Mouse (Mus musculus): ENCODE measurements around the gene Prkar2a. TPM values are rescaled to one million over a fixed set of nuclear protein-coding genes. Genes with fewer than 3 reads are reported as not detected.

Prkar2a gene
- polyA plus RNA-seq, 1 experiment from 2014 or later = 57.3 TPM

DNA sequence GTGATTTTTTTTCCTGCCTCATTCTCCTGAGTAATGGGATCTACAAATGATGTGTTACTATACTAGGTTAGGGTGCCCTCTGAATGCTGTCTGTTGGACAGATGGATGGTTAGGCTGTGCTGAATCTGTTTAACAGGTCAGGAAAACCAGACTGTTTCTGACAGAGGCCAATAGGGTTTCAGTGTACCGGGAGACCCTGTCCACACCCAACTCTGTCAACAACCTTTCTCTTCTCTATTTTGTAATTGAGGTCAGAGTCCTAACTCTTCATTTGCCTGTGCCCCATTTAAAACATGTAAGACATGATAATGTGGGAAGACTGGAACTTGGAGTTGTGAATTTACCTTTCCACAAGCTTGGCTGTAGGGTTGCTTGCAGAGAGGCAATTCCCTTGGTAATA is 879 bp downstream of the Prkar2a start:
- ATAC-seq = no peak
- Histone ChIP-seq H3K27ac (ENCODE audit: low read length) (peak overlapping the region; percentile 84; the same call in 1 of the 2 replicates), H3K9me3 (replicated peaks; ENCODE audit: control insufficient read depth, low read length, poor library complexity, severe bottlenecking) (no peaks in the 10 kb centered on the region), H3K4me3 (ENCODE audit: low read depth, low read length) (no peak overlapping the region), H3K4me1 (ENCODE audit: control insufficient read depth, insufficient read depth, low read length) (peaks cover 40% of the 10 kb centered on the region), H3K27me3 (ENCODE audit: control insufficient read depth, insufficient read depth, low read depth, low read length) (no peaks in the 10 kb centered on the region), H3K9ac (ENCODE audit: low read depth, low read length) (no peak overlapping the region), H3K4me2 (ENCODE audit: low read length) (no peak overlapping the region), H3K36me3 (ENCODE audit: control insufficient read depth, insufficient read depth, low read length) (no peaks in the 10 kb centered on the region)
- WGBS = 89% methylated on average over 1 of the region's 1 CpGs

DNA sequence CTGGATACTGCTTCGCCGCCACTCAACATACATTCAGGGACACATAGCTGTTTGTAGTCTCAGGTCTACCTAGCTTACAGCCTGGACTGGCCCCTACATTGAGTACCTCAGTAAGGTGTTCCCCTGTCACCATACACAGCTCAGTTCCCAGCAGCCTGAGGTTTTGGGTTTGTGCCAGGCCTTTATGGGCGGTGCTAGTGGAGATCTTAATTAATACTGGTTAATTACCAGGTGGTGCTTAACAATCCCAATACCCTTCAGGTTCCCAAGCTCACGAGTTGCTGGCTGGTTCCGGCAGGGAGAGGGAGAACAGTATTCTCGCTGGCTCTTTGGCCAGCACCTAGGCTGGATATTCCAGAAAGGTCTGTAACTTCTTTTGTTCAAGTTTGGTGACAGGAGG is 1.8 kb downstream of the Prkar2a start:
- H3K4me1 ChIP-seq (ENCODE audit: control insufficient read depth, insufficient read depth, low read length) = peaks cover 40% of the 10 kb centered on the region
- H3K36me3 ChIP-seq (ENCODE audit: control insufficient read depth, insufficient read depth, low read length) = no peaks in the 10 kb centered on the region
- H3K27me3 ChIP-seq (ENCODE audit: control insufficient read depth, insufficient read depth, low read depth, low read length) = no peaks in the 10 kb centered on the region
- WGBS = 90% methylated on average over 6 of the region's 6 CpGs
- H3K9ac ChIP-seq (ENCODE audit: low read depth, low read length) = no peak overlapping the region
- no peak for ATAC-seq
- H3K27ac ChIP-seq (ENCODE audit: low read length) = no peak overlapping the region
- H3K9me3 ChIP-seq (replicated peaks; ENCODE audit: control insufficient read depth, low read length, poor library complexity, severe bottlenecking) = no peaks in the 10 kb centered on the region
- H3K4me2 ChIP-seq (ENCODE audit: low read length) = no peak overlapping the region
- no peak overlapping the region for H3K4me3 ChIP-seq (ENCODE audit: low read depth, low read length)

DNA sequence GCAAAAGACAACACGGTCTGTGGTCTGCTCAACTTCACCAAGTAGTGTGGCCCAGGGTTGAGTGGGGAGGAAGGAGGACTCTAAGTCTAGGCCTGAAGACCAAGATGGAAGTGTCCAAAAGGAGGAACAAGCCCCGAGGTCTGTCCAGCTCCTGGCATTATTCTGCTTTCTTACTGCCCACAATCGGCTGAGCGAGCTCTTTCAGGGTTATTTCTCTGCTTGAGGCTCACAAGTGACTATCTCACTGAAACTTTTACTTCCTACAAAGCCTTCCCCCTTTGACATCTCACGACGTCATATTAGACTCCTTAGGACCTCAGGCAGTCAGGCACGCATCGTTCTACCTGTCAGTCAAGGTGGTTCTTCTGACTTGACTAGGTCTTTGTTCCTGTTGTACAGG is 2.3 kb downstream of the Prkar2a start:
- peak overlapping the region; percentile 92 for H3K4me2 ChIP-seq (ENCODE audit: low read length)
- peaks cover 40% of the 10 kb centered on the region for H3K4me1 ChIP-seq (ENCODE audit: control insufficient read depth, insufficient read depth, low read length)
- H3K27me3 ChIP-seq (ENCODE audit: control insufficient read depth, insufficient read depth, low read depth, low read length) = no peaks in the 10 kb centered on the region
- ATAC-seq = peak; percentile 11
- peak overlapping the region; percentile 92 for H3K4me3 ChIP-seq (ENCODE audit: low read depth, low read length)
- peak overlapping the region; percentile 90 for H3K27ac ChIP-seq (ENCODE audit: low read length)
- no peaks in the 10 kb centered on the region for H3K9me3 ChIP-seq (replicated peaks; ENCODE audit: control insufficient read depth, low read length, poor library complexity, severe bottlenecking)
- H3K9ac ChIP-seq (ENCODE audit: low read depth, low read length) = peak overlapping the region; percentile 88
- WGBS = 61% methylated on average over 8 of the region's 8 CpGs
- no peaks in the 10 kb centered on the region for H3K36me3 ChIP-seq (ENCODE audit: control insufficient read depth, insufficient read depth, low read length)

DNA sequence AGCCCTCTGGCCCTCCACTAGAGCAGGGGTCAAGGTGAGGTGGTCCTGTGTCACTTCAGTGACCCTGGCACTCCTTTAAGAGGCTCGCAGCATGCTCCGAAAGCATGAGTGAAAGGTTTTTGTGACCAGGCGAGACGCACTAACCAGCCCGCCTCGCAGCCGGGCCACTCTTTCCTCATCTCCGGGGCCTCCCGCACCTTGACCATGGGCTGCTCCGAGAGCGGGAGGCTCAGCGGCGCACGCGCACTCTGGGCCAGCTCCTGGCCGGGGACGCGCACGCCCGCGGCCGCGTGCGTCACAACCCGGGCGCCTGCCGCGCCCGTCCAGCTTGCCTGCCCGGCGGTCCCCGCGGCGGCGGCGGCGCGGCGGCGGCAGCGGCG is 2.7 kb downstream of the Prkar2a start:
- no peaks in the 10 kb centered on the region for H3K27me3 ChIP-seq (ENCODE audit: control insufficient read depth, insufficient read depth, low read depth, low read length)
- H3K36me3 ChIP-seq (ENCODE audit: control insufficient read depth, insufficient read depth, low read length) = no peaks in the 10 kb centered on the region
- H3K4me2 ChIP-seq (ENCODE audit: low read length) = peak overlapping the region; percentile 92
- peak; percentile 89 for ATAC-seq
- H3K4me3 ChIP-seq (ENCODE audit: low read depth, low read length) = peak overlapping the region; percentile 92
- WGBS = under 1% methylated on average over 42 of the region's 42 CpGs
- peak overlapping the region; percentile 88 for H3K9ac ChIP-seq (ENCODE audit: low read depth, low read length)
- no peaks in the 10 kb centered on the region for H3K9me3 ChIP-seq (replicated peaks; ENCODE audit: control insufficient read depth, low read length, poor library complexity, severe bottlenecking)
- H3K27ac ChIP-seq (ENCODE audit: low read length) = peak overlapping the region; percentile 90
- H3K4me1 ChIP-seq (ENCODE audit: control insufficient read depth, insufficient read depth, low read length) = peaks cover 40% of the 10 kb centered on the region

DNA sequence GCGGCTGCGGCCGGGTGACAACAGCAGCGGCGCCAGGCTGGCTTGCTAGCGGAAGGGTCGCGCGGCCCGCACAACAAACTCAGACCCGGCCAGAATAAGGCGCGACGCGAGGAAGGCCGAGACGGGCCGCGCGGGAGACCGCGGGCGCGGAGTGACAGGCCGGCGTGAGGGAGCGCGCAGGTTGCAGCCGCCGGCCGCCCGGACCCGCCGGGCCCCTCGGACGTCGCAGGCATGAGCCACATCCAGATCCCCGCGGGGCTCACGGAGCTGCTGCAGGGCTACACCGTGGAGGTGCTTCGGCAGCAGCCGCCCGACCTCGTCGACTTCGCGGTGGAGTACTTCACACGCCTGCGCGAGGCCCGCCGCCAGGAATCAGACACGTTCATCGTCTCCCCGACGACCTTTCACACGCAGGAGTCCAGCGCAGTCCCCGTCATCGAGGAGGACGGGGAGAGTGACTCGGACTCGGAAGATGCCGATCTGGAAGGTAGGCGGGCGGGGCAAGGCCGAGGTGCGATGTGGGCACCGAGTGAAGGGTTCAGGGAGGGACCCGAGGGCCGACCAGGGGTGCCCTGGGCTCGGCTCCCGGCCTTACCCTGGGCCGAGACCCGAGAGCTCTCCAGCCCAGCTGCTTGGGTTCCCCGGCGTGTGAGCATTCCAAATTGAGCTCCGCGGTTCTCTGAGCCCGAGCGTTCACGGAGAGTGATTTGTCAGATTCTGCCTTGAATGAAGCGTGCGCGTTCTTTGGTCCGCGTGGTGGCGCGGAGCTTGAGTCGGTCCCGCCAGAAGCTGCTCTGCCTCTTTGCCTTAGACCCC is 3.3 kb downstream of the Prkar2a start:
- H3K27ac ChIP-seq (ENCODE audit: low read length) = peak overlapping the region; percentile 90
- peak overlapping the region; percentile 88 for H3K9ac ChIP-seq (ENCODE audit: low read depth, low read length)
- no peaks in the 10 kb centered on the region for H3K9me3 ChIP-seq (replicated peaks; ENCODE audit: control insufficient read depth, low read length, poor library complexity, severe bottlenecking)
- peak overlapping the region; percentile 92 for H3K4me2 ChIP-seq (ENCODE audit: low read length)
- WGBS = under 1% methylated on average over 84 of the region's 92 CpGs
- no peaks in the 10 kb centered on the region for H3K36me3 ChIP-seq (ENCODE audit: control insufficient read depth, insufficient read depth, low read length)
- no peaks in the 10 kb centered on the region for H3K27me3 ChIP-seq (ENCODE audit: control insufficient read depth, insufficient read depth, low read depth, low read length)
- H3K4me1 ChIP-seq (ENCODE audit: control insufficient read depth, insufficient read depth, low read length) = peaks cover 40% of the 10 kb centered on the region
- ATAC-seq = peak; percentile 78
- H3K4me3 ChIP-seq (ENCODE audit: low read depth, low read length) = peak overlapping the region; percentile 92

DNA sequence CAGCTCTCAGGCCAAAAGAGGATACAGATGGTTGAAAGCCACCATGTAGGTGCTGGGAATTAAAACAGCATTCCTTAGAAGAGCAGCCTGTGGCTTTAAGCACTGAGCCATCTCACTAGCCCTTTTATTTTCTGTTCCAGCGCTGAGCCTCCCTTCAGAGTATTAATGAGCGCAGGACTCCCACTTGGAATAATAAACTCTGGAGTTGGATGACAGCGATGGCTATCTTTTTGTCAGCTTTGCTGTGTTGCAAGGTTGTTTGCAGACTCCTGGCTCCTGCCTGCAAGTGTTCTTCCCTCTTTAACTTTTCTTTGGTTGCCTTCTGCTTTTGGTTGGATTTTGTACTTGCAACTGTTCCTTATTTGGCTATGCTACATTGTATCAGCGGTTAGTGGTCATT is 4.8 kb downstream of the Prkar2a start:
- peak overlapping the region; percentile 92 for H3K4me2 ChIP-seq (ENCODE audit: low read length)
- H3K27me3 ChIP-seq (ENCODE audit: control insufficient read depth, insufficient read depth, low read depth, low read length) = no peaks in the 10 kb centered on the region
- peak overlapping the region; percentile 27; the same call in 1 of the 2 replicates for H3K4me3 ChIP-seq (ENCODE audit: low read depth, low read length)
- 0 out of 2 replicates have a peak overlapping the region, but pooled peaks have one; percentile 2 for H3K9ac ChIP-seq (ENCODE audit: low read depth, low read length)
- no peak overlapping the region for H3K27ac ChIP-seq (ENCODE audit: low read length)
- WGBS = 52% methylated on average over 4 of the region's 4 CpGs
- H3K4me1 ChIP-seq (ENCODE audit: control insufficient read depth, insufficient read depth, low read length) = peaks cover 34% of the 10 kb centered on the region
- no peak for ATAC-seq
- H3K36me3 ChIP-seq (ENCODE audit: control insufficient read depth, insufficient read depth, low read length) = no peaks in the 10 kb centered on the region
- H3K9me3 ChIP-seq (replicated peaks; ENCODE audit: control insufficient read depth, low read length, poor library complexity, severe bottlenecking) = no peaks in the 10 kb centered on the region

DNA sequence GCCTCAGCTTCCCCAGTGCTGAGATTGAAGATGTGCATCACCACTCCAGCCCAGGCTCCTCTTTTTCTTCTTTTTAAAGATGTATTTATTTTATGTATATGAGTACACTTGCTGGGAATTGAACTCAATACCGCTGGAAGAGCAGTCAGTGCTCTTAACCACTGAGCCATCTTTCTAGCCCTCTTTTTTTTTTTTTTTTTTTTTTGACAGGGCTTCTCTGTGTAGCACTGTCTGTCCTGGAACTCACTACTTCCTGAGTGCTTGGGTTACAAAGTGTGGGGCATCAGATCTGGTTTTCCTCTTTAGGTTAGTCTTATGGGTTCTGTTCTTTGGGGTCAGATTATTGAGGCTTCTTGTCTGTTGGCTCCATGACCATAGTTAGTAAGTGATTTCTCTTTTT is 5.4 kb downstream of the Prkar2a start:
- Histone ChIP-seq H3K4me3 (ENCODE audit: low read depth, low read length) (no peak overlapping the region), H3K27me3 (ENCODE audit: control insufficient read depth, insufficient read depth, low read depth, low read length) (no peaks in the 10 kb centered on the region)

DNA sequence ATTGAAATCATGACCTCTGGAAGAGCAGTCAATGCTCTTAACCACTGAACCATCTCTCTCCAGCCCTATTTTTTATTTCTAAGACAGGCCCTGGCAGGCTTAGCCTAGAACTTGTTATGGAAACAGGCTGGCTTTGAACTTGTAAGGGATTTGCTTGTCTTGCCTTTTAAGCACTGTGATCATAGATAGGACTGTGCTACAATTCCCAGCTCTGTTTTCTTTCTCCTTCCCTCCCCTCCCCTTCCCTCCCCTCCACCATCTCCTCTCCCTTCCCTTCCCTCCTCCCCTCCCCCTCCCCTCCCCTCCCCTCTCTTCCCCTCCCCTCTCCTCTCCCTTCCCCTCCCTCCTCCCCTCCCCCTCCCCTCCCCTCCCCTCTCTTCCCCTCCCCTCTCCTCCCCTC is 13.4 kb downstream of the Prkar2a start:
- H3K27me3 ChIP-seq (ENCODE audit: control insufficient read depth, insufficient read depth, low read depth, low read length) = no peaks in the 10 kb centered on the region
- no peak overlapping the region for H3K27ac ChIP-seq (ENCODE audit: low read length)
- H3K4me3 ChIP-seq (ENCODE audit: low read depth, low read length) = no peak overlapping the region
- no peak overlapping the region for H3K9ac ChIP-seq (ENCODE audit: low read depth, low read length)
- H3K4me2 ChIP-seq (ENCODE audit: low read length) = no peak overlapping the region
- peaks cover 7% of the 10 kb centered on the region for H3K4me1 ChIP-seq (ENCODE audit: control insufficient read depth, insufficient read depth, low read length)
- H3K36me3 ChIP-seq (ENCODE audit: control insufficient read depth, insufficient read depth, low read length) = no peaks in the 10 kb centered on the region
- no peak for ATAC-seq
- no peaks in the 10 kb centered on the region for H3K9me3 ChIP-seq (replicated peaks; ENCODE audit: control insufficient read depth, low read length, poor library complexity, severe bottlenecking)

More for the DNA sequence above, 5.4 kb downstream of the Prkar2a start:
- Histone ChIP-seq H3K27ac (ENCODE audit: low read length) (no peak overlapping the region), H3K9me3 (replicated peaks; ENCODE audit: control insufficient read depth, low read length, poor library complexity, severe bottlenecking) (no peaks in the 10 kb centered on the region), H3K36me3 (ENCODE audit: control insufficient read depth, insufficient read depth, low read length) (no peaks in the 10 kb centered on the region), H3K4me2 (ENCODE audit: low read length) (peak overlapping the region; percentile 92), H3K9ac (ENCODE audit: low read depth, low read length) (no peak overlapping the region), H3K4me1 (ENCODE audit: control insufficient read depth, insufficient read depth, low read length) (peaks cover 29% of the 10 kb centered on the region)
- no peak for ATAC-seq
- 94% methylated on average over 1 of the region's 1 CpGs for WGBS

DNA sequence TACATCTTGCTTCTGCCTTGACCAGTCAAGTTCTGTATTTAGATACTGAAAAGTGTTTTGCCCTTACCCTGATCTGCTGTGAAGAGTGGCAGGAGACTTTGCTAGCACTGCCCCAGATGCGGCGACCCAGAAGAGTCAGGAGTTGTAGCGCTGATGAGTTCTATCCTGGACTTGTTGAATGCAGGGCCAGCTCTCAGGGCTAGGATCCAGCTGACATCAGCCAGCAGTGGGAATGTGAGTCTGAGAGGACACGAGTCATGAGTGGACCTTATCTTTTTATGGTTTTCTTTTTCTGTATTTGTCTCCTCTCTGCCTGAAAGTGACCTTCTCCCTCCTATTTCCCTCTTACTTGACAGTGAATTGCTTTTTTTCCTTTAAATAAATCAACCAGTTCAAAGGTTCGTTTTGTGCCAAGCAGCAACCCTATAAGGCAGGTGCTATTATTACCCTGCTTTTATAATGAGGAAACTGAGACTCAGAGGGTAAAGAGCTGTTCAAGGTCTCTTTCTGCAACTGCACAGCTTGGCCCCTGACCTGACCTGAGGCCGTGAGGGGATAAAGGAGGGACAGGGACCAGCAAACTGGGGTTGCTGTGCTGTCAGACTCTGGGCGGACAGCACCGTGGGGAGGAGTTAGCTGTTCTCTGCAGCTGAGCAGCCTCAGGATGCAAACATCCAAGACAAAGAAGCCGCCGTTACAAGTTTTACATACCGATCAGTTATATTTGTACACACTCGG is 14.4 kb downstream of the Prkar2a start:
- H3K27me3 ChIP-seq (ENCODE audit: control insufficient read depth, insufficient read depth, low read depth, low read length) = no peaks in the 10 kb centered on the region
- 33% methylated on average over 12 of the region's 12 CpGs for whole genome bisulfite sequencing
- H3K27ac ChIP-seq (ENCODE audit: low read length) = peak overlapping the region; percentile 17; the same call in 1 of the 2 replicates
- H3K9ac ChIP-seq (ENCODE audit: low read depth, low read length) = no peak overlapping the region
- no peaks in the 10 kb centered on the region for H3K36me3 ChIP-seq (ENCODE audit: control insufficient read depth, insufficient read depth, low read length)
- no peak for ATAC-seq
- H3K4me1 ChIP-seq (ENCODE audit: control insufficient read depth, insufficient read depth, low read length) = peaks cover 7% of the 10 kb centered on the region
- H3K9me3 ChIP-seq (replicated peaks; ENCODE audit: control insufficient read depth, low read length, poor library complexity, severe bottlenecking) = no peaks in the 10 kb centered on the region
- H3K4me2 ChIP-seq (ENCODE audit: low read length) = no peak overlapping the region
- no peak overlapping the region for H3K4me3 ChIP-seq (ENCODE audit: low read depth, low read length)
